Mouse (Mus musculus): ENCODE measurements around the gene Krt20.

- TF ChIP-seq CTCF (IDR thresholded peaks at IDR 0.05; ENCODE audit: control insufficient read depth, insufficient read depth, insufficient read length) (no peak), USF1 (IDR thresholded peaks at IDR 0.05; ENCODE audit: low read depth) (no peak), CEBPB (IDR thresholded peaks at IDR 0.05; ENCODE audit: low read depth) (no peak), MAX (IDR thresholded peaks at IDR 0.05) (no peak), MYOD1 (IDR thresholded peaks at IDR 0.05; ENCODE audit: control insufficient read depth, insufficient read length, low read depth) (no peak), FOSL1 (IDR thresholded peaks at IDR 0.05; ENCODE audit: insufficient read depth, low read length, poor library complexity, severe bottlenecking) (no peak)
Observed at GRCm38 (mm10) chr11:99392492-99392891, 45.5 kb downstream of the Krt20 start.
